Mouse (Mus musculus): ENCODE data around the gene Camk2g. TPM values are rescaled to one million over a fixed set of nuclear protein-coding genes. Genes with fewer than 3 reads are reported as not detected.

Gene Camk2g
- polyA plus RNA-seq, 1 experiment from 2014 or later: 49.1 TPM

- no peaks in the 10 kb centered on the region for H3K27me3 ChIP-seq (replicated peaks)
- H3K9ac ChIP-seq: no peak overlapping the region
- peaks cover 13% of the 10 kb centered on the region for H3K36me3 ChIP-seq
- H3K27ac ChIP-seq: no peak overlapping the region
- WGBS: 88% methylated on average over 8 of the region's 8 CpGs
- no peaks in the 10 kb centered on the region for H3K9me3 ChIP-seq
- no peak overlapping the region for H3K4me3 ChIP-seq (replicated peaks)
- H3K4me2 ChIP-seq: no peak overlapping the region
- H3K4me1 ChIP-seq: no peaks in the 10 kb centered on the region
- no peak for ATAC-seq (ENCODE audit: insufficient read depth, low FRiP score, low read depth)
Observed at GRCm38 (mm10) chr14:20780217-20780616, 13.7 kb downstream of the Camk2g start.

- Histone ChIP-seq H3K36me3 (peaks cover 9% of the 10 kb centered on the region; the same call in 1 of the 2 replicates), H3K4me3 (replicated peaks) (no peak overlapping the region), H3K27ac (no peak overlapping the region), H3K4me2 (no peak overlapping the region), H3K27me3 (replicated peaks) (no peaks in the 10 kb centered on the region), H3K9me3 (no peaks in the 10 kb centered on the region), H3K4me1 (peaks cover under 1% of the 10 kb centered on the region; the same call in 1 of the 2 replicates), H3K9ac (no peak overlapping the region)
- WGBS: 91% methylated on average over 8 of the region's 8 CpGs
- no peak for ATAC-seq (ENCODE audit: insufficient read depth, low FRiP score, low read depth)
Observed at GRCm38 (mm10) chr14:20778496-20778895, 15.4 kb downstream of the Camk2g start.

- H3K9me3 ChIP-seq: no peaks in the 10 kb centered on the region
- no peak overlapping the region for H3K9ac ChIP-seq
- peaks cover 9% of the 10 kb centered on the region for H3K36me3 ChIP-seq
- WGBS: 50% methylated on average over 6 of the region's 6 CpGs
- H3K4me2 ChIP-seq: no peak overlapping the region
- H3K4me1 ChIP-seq: peaks cover 3% of the 10 kb centered on the region; the same call in 1 of the 2 replicates
- H3K4me3 ChIP-seq (replicated peaks): no peak overlapping the region
- no peak for ATAC-seq (ENCODE audit: insufficient read depth, low FRiP score, low read depth)
- H3K27ac ChIP-seq: no peak overlapping the region
- no peaks in the 10 kb centered on the region for H3K27me3 ChIP-seq (replicated peaks)
Observed at GRCm38 (mm10) chr14:20775661-20776060, 18.2 kb downstream of the Camk2g start.

- no peaks in the 10 kb centered on the region for H3K27me3 ChIP-seq (replicated peaks)
- 49% methylated on average over 3 of the region's 3 CpGs for WGBS
- no peak overlapping the region for H3K9ac ChIP-seq
- H3K9me3 ChIP-seq: no peaks in the 10 kb centered on the region
- no peak overlapping the region for H3K27ac ChIP-seq
- peaks cover 7% of the 10 kb centered on the region; the same call in 1 of the 2 replicates for H3K4me1 ChIP-seq
- H3K4me3 ChIP-seq (replicated peaks): no peak overlapping the region
- peak; percentile 56; the same call in 1 of the 2 replicates for ATAC-seq (ENCODE audit: insufficient read depth, low FRiP score, low read depth)
- no peak overlapping the region for H3K4me2 ChIP-seq
- peaks cover 12% of the 10 kb centered on the region for H3K36me3 ChIP-seq
Observed at GRCm38 (mm10) chr14:20773410-20773809, 20.5 kb downstream of the Camk2g start.

- Histone ChIP-seq H3K9ac (no peak overlapping the region), H3K27ac (no peak overlapping the region), H3K36me3 (peaks cover 13% of the 10 kb centered on the region), H3K9me3 (no peaks in the 10 kb centered on the region), H3K4me3 (replicated peaks) (no peak overlapping the region), H3K4me1 (peaks cover 7% of the 10 kb centered on the region; the same call in 1 of the 2 replicates), H3K4me2 (no peak overlapping the region), H3K27me3 (replicated peaks) (no peaks in the 10 kb centered on the region)
- 65% methylated on average over 6 of the region's 6 CpGs for whole genome bisulfite sequencing
- no peak for ATAC-seq (ENCODE audit: insufficient read depth, low FRiP score, low read depth)
Observed at GRCm38 (mm10) chr14:20772808-20773207, 21.1 kb downstream of the Camk2g start.

GRCm38 (mm10) chr14:20771941-20772340 lies 21.9 kb downstream of the Camk2g start:
- H3K4me1 ChIP-seq: peaks cover 7% of the 10 kb centered on the region; the same call in 1 of the 2 replicates
- no peaks in the 10 kb centered on the region for H3K9me3 ChIP-seq
- no peak overlapping the region for H3K9ac ChIP-seq
- H3K4me2 ChIP-seq: no peak overlapping the region
- WGBS: 60% methylated on average over 3 of the region's 3 CpGs
- no peaks in the 10 kb centered on the region for H3K27me3 ChIP-seq (replicated peaks)
- H3K36me3 ChIP-seq: peaks cover 9% of the 10 kb centered on the region; the same call in 1 of the 2 replicates
- no peak overlapping the region for H3K4me3 ChIP-seq (replicated peaks)
- no peak for ATAC-seq (ENCODE audit: insufficient read depth, low FRiP score, low read depth)
- no peak overlapping the region for H3K27ac ChIP-seq

GRCm38 (mm10) chr14:20768581-20768980 lies 25.3 kb downstream of the Camk2g start:
- ATAC-seq (ENCODE audit: insufficient read depth, low FRiP score, low read depth): no peak
- peaks cover 7% of the 10 kb centered on the region; the same call in 1 of the 2 replicates for H3K4me1 ChIP-seq
- H3K9ac ChIP-seq: no peak overlapping the region
- H3K4me3 ChIP-seq (replicated peaks): no peak overlapping the region
- 65% methylated on average over 5 of the region's 5 CpGs for WGBS
- H3K9me3 ChIP-seq: no peaks in the 10 kb centered on the region
- no peaks in the 10 kb centered on the region for H3K27me3 ChIP-seq (replicated peaks)
- H3K4me2 ChIP-seq: no peak overlapping the region
- H3K36me3 ChIP-seq: peaks cover 25% of the 10 kb centered on the region
- peak overlapping the region; percentile 63; the same call in 1 of the 2 replicates for H3K27ac ChIP-seq

- 83% methylated on average over 7 of the region's 7 CpGs for WGBS
- Histone ChIP-seq H3K4me1 (peaks cover 4% of the 10 kb centered on the region; the same call in 1 of the 2 replicates), H3K4me3 (replicated peaks) (no peak overlapping the region), H3K9me3 (no peaks in the 10 kb centered on the region), H3K27ac (peak overlapping the region; percentile 63; the same call in 1 of the 2 replicates), H3K27me3 (replicated peaks) (no peaks in the 10 kb centered on the region), H3K9ac (no peak overlapping the region), H3K36me3 (peaks cover 29% of the 10 kb centered on the region), H3K4me2 (no peak overlapping the region)
- no peak for ATAC-seq (ENCODE audit: insufficient read depth, low FRiP score, low read depth)
Observed at GRCm38 (mm10) chr14:20767936-20768335, 26.0 kb downstream of the Camk2g start.

GRCm38 (mm10) chr14:20765642-20766258 lies 28.1 kb downstream of the Camk2g start:
- Histone ChIP-seq H3K9ac (no peak overlapping the region), H3K4me2 (no peak overlapping the region), H3K4me1 (peaks cover 4% of the 10 kb centered on the region; the same call in 1 of the 2 replicates), H3K27me3 (replicated peaks) (no peaks in the 10 kb centered on the region), H3K36me3 (peaks cover 39% of the 10 kb centered on the region), H3K4me3 (replicated peaks) (no peak overlapping the region), H3K9me3 (no peaks in the 10 kb centered on the region), H3K27ac (peak overlapping the region; percentile 76)
- peak; percentile 65; the same call in 1 of the 2 replicates for ATAC-seq (ENCODE audit: insufficient read depth, low FRiP score, low read depth)
- WGBS: 30% methylated on average over 12 of the region's 12 CpGs

- peaks cover 43% of the 10 kb centered on the region for H3K36me3 ChIP-seq
- no peak overlapping the region for H3K4me3 ChIP-seq (replicated peaks)
- ATAC-seq (ENCODE audit: insufficient read depth, low FRiP score, low read depth): no peak
- 83% methylated on average over 5 of the region's 5 CpGs for WGBS
- no peaks in the 10 kb centered on the region for H3K27me3 ChIP-seq (replicated peaks)
- H3K4me1 ChIP-seq: peaks cover 4% of the 10 kb centered on the region; the same call in 1 of the 2 replicates
- no peaks in the 10 kb centered on the region for H3K9me3 ChIP-seq
- peak overlapping the region; percentile 50; the same call in 1 of the 2 replicates for H3K27ac ChIP-seq
- H3K9ac ChIP-seq: no peak overlapping the region
- H3K4me2 ChIP-seq: no peak overlapping the region
Observed at GRCm38 (mm10) chr14:20764942-20765341, 28.9 kb downstream of the Camk2g start.

GRCm38 (mm10) chr14:20758768-20759435 lies 35.0 kb downstream of the Camk2g start:
- Histone ChIP-seq H3K27ac (no peak overlapping the region), H3K9me3 (no peaks in the 10 kb centered on the region), H3K4me3 (replicated peaks) (no peak overlapping the region), H3K4me1 (no peaks in the 10 kb centered on the region), H3K9ac (no peak overlapping the region), H3K4me2 (no peak overlapping the region), H3K27me3 (replicated peaks) (no peaks in the 10 kb centered on the region), H3K36me3 (peaks cover 69% of the 10 kb centered on the region)
- no peak for ATAC-seq (ENCODE audit: insufficient read depth, low FRiP score, low read depth)
- WGBS: 73% methylated on average over 8 of the region's 8 CpGs

- no peak overlapping the region for H3K4me3 ChIP-seq (replicated peaks)
- no peaks in the 10 kb centered on the region for H3K4me1 ChIP-seq
- no peaks in the 10 kb centered on the region for H3K9me3 ChIP-seq
- H3K27ac ChIP-seq: no peak overlapping the region
- WGBS: 91% methylated on average over 22 of the region's 22 CpGs
- no peak for ATAC-seq (ENCODE audit: insufficient read depth, low FRiP score, low read depth)
- H3K9ac ChIP-seq: no peak overlapping the region
- no peaks in the 10 kb centered on the region for H3K27me3 ChIP-seq (replicated peaks)
- no peak overlapping the region for H3K4me2 ChIP-seq
- H3K36me3 ChIP-seq: peaks cover 57% of the 10 kb centered on the region
Observed at GRCm38 (mm10) chr14:20757370-20757907, 36.4 kb downstream of the Camk2g start.

All from stomach, embryonic 15.5 days (tissue).